8 mouse cellular contexts compared by ENCODE assay signal in the genomic region with DNA sequence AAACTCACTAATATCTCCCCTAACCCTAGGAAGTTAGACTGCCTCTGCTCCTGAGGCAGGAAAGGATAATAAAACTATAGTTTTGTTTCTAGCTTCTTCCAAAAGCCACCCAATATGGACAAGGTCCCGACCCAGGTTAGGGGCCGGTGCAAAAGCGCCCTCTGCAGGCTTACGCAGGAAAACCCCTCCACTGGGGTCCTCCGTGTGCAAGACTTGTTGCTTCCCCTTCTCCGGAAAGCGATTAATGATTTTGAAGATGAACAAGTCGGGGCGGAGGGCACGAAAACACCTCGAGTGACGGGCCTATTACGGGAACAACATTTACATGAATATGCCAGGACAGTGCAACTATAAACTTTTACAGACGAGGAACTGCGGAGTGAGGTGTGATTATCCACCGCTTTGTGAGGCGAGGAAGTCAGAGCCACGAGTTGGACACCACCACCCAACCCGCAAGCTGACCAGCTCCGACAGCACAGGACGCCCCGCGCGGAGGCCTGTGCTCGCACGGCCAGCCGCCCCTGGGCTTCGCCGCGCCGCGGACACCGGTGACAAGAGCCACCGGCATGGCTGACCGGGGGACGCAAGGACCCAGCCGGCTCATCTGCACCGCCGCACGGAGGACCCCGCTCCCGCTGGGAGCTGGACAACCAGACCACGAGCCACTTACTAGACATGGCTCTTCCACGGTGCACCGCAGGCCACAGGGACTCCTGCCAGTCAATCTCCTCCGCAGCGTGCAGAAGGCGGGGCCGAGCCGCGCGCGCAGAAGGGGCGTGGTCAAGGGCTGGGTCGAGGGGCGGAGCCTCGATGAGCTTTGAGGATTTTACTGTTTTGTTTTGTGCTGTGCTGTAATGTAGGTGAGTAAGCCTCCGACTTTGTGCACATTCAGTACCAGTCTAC. TPM values are rescaled to one million over a fixed set of nuclear protein-coding genes. Genes with fewer than 3 reads are reported as not detected.
DNase-seq lines count a peak whose midpoint lies in the region; ATAC-seq and TF ChIP-seq lines count a peak whose summit lies in the region.

A gene (minus strand): TSS at position 731 of the 903 bp plus-strand sequence.

- peak within 1 kb of the TSS; percentile 90 for H3K9ac ChIP-seq in embryonic facial prominence, embryonic 13.5 days
- H3K9ac ChIP-seq in heart, adult 2 months (ENCODE audit: low read depth, low read length), result peak within 1 kb of the TSS; percentile 89
- H3K9ac ChIP-seq in limb, embryonic 13.5 days, result peak within 1 kb of the TSS; percentile 91
- peak within 1 kb of the TSS; percentile 84 for H3K9ac ChIP-seq in midbrain, embryonic 16.5 days (ENCODE audit: low read depth, low read length)

- peak; percentile 94 for ATAC-seq in embryonic facial prominence, embryonic 13.5 days (ENCODE audit: insufficient number of reproducible peaks, insufficient read depth, low FRiP score, low TSS enrichment, low read depth)
- peak; percentile 98 for ATAC-seq in limb, embryonic 13.5 days (ENCODE audit: low FRiP score, low read depth)
- ATAC-seq in midbrain, embryonic 16.5 days, result peak; percentile 98

- H3K36me3 ChIP-seq in embryonic facial prominence, embryonic 13.5 days, result peaks cover 37% of the 10 kb centered on the region
- no peaks in the 10 kb centered on the region for H3K36me3 ChIP-seq in heart, adult 2 months (ENCODE audit: control insufficient read depth, insufficient read depth, low read length)
- H3K36me3 ChIP-seq in limb, embryonic 13.5 days, result peaks cover 44% of the 10 kb centered on the region
- peaks cover 8% of the 10 kb centered on the region; the same call in 1 of the 2 replicates for H3K36me3 ChIP-seq in midbrain, embryonic 16.5 days (ENCODE audit: control insufficient read depth, insufficient read depth, low read length)

- no peaks in the 10 kb centered on the region; the same call in none of the 2 replicates for H3K4me1 ChIP-seq in embryonic facial prominence, embryonic 13.5 days
- peaks cover 2% of the 10 kb centered on the region for H3K4me1 ChIP-seq in heart, adult 2 months (ENCODE audit: control insufficient read depth, insufficient read depth, low read length)
- H3K4me1 ChIP-seq in limb, embryonic 13.5 days, result peaks cover 19% of the 10 kb centered on the region
- peaks cover 16% of the 10 kb centered on the region for H3K4me1 ChIP-seq in midbrain, embryonic 16.5 days (ENCODE audit: control insufficient read depth, insufficient read depth, low read length)

- H3K4me2 ChIP-seq in embryonic facial prominence, embryonic 13.5 days, result peak within 1 kb of the TSS; percentile 65
- H3K4me2 ChIP-seq in limb, embryonic 13.5 days (replicated peaks), result peak within 1 kb of the TSS; percentile 71
- peak within 1 kb of the TSS; percentile 80 for H3K4me2 ChIP-seq in midbrain, embryonic 16.5 days (ENCODE audit: low read length)

- TF ChIP-seq POLR2A in heart, adult 2 months (IDR thresholded peaks at IDR 0.05; ENCODE audit: insufficient read depth, low read depth, low read length), result peak; percentile 77; the same call in 1 of the 2 replicates

- no peaks in the 10 kb centered on the region for H3K27me3 ChIP-seq in embryonic facial prominence, embryonic 13.5 days
- H3K27me3 ChIP-seq in heart, adult 2 months (ENCODE audit: control insufficient read depth, insufficient read depth, low read length), result no peaks in the 10 kb centered on the region
- H3K27me3 ChIP-seq in limb, embryonic 13.5 days, result no peaks in the 10 kb centered on the region
- H3K27me3 ChIP-seq in midbrain, embryonic 16.5 days (ENCODE audit: control insufficient read depth, insufficient read depth, low read depth, low read length), result no peaks in the 10 kb centered on the region

- H3K4me3 ChIP-seq in embryonic facial prominence, embryonic 13.5 days, result peak within 1 kb of the TSS; percentile 90
- H3K4me3 ChIP-seq in heart, adult 2 months, result peak within 1 kb of the TSS; percentile 57
- H3K4me3 ChIP-seq in limb, embryonic 13.5 days, result peak within 1 kb of the TSS; percentile 76
- peak within 1 kb of the TSS; percentile 54 for H3K4me3 ChIP-seq in midbrain, embryonic 16.5 days (ENCODE audit: low read depth, low read length)

- no peaks in the 10 kb centered on the region for H3K9me3 ChIP-seq in embryonic facial prominence, embryonic 13.5 days
- no peaks in the 10 kb centered on the region for H3K9me3 ChIP-seq in limb, embryonic 13.5 days
- no peaks in the 10 kb centered on the region for H3K9me3 ChIP-seq in midbrain, embryonic 16.5 days (replicated peaks; ENCODE audit: control insufficient read depth, low read length, poor library complexity, severe bottlenecking)

- WGBS in embryonic facial prominence, embryonic 13.5 days, result under 1% methylated on average over 58 of the region's 58 CpGs
- under 1% methylated on average over 58 of the region's 58 CpGs for WGBS in heart, adult 2 months
- WGBS in limb, embryonic 13.5 days, result under 1% methylated on average over 58 of the region's 58 CpGs
- WGBS in midbrain, embryonic 16.5 days, result under 1% methylated on average over 58 of the region's 58 CpGs

- TF ChIP-seq EP300 in heart, adult 2 months (IDR thresholded peaks at IDR 0.05; ENCODE audit: insufficient read depth, low read depth, low read length), result no peak

- intact Hi-C loops in heart, adult 2 months (cut with DNase I), result loop anchor here (1.0 to 5.0 kb wide), 2 partner anchors 46 to 395 kb away; a partner anchor contains a TSS

- peak; percentile 93 for TF ChIP-seq CTCF in heart, adult 2 months (IDR thresholded peaks at IDR 0.05)

- peak; percentile 96 for DNase-seq in 3134 (ENCODE audit: extremely low read depth, insufficient read length, low spot score)
- DNase-seq in adrenal gland, postnatal 36 days, result peak; percentile 97 to 98
- DNase-seq in heart, adult 2 months, result peak; percentile 95 to 98
- DNase-seq in kidney, adult 8-10 months, result peak; percentile 94 to 97
- peak; percentile 95 to 97 for DNase-seq in spleen, postnatal 10 days (ENCODE audit: low spot score in 2 of 2)

- peak within 1 kb of the TSS; percentile 92 for H3K27ac ChIP-seq in embryonic facial prominence, embryonic 13.5 days
- H3K27ac ChIP-seq in heart, adult 2 months, result peak within 1 kb of the TSS; percentile 91
- peak within 1 kb of the TSS; percentile 88 for H3K27ac ChIP-seq in limb, embryonic 13.5 days
- H3K27ac ChIP-seq in midbrain, embryonic 16.5 days (ENCODE audit: low read length), result peak within 1 kb of the TSS; percentile 73

- no peaks in the 10 kb centered on the region for H3K79me2 ChIP-seq in heart, adult 2 months (replicated peaks; ENCODE audit: control insufficient read depth, insufficient read depth, low read length)

RNA-seq across cellular contexts. Expression of the gene that starts here (rescaled TPM):
- 10 to 100 TPM; 35.0 to 53.6 TPM for total RNA-seq in adrenal gland, postnatal 36 days (2021)
- polyA plus RNA-seq in embryonic facial prominence, embryonic 13.5 days (2015; fragmentation: Nextera tagmentation; extraction: Ambion mirVana), result 91.7 and 98.7 TPM in 2 replicates
- total RNA-seq in heart, adult 2 months (2021), result 10 to 100 TPM; 27.4 to 35.4 TPM
- 19.3 and 27.5 TPM in 2 replicates for polyA plus RNA-seq in heart, adult 2 months (2012; rRNA removed)
- polyA plus RNA-seq in limb, embryonic 13.5 days (2015; fragmentation: Nextera tagmentation; extraction: Ambion mirVana), result 93.8 and 101 TPM in 2 replicates
- polyA plus RNA-seq in midbrain, embryonic 16.5 days (2015; fragmentation: Nextera tagmentation; extraction: Ambion mirVana), result 44.9 and 60.4 TPM in 2 replicates

Comparison
In these comparisons a context has a peak if more than half of its experiments do, and no peak if none do; other contexts are left out.
1. Peak in every context shown above with its lines: DNase-seq, ATAC-seq, H3K4me3 ChIP-seq and H3K27ac ChIP-seq.